Mouse (Mus musculus): ENCODE data around the gene Pde4dip. TPM values are rescaled to one million over a fixed set of nuclear protein-coding genes. Genes with fewer than 3 reads are reported as not detected.

Pde4dip gene
- polyA plus RNA-seq, 3 experiments from 2014 or later: 9.1 to 13.1 (median 11.2) TPM

DNA sequence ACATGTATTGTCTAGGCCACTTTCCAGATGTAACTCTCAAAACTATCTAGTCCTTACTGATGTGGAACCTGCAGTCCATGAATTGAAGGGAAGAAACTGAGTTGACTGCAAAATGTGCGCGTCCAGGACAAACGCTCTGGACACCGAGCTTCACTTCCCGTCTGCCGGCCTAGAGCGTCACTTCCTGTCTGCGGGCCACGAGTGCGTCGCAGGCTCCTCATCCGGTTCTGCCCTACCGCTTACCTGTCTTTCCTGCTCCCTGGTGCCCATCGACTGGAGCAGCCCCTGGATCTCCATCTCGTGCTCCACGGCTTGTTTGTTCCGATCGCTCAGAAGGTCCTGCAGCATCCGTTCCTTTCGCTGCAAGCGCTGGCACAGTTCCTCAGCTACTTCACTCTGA is 136.9 kb downstream of the Pde4dip start:
- ATAC-seq: no peak

DNA sequence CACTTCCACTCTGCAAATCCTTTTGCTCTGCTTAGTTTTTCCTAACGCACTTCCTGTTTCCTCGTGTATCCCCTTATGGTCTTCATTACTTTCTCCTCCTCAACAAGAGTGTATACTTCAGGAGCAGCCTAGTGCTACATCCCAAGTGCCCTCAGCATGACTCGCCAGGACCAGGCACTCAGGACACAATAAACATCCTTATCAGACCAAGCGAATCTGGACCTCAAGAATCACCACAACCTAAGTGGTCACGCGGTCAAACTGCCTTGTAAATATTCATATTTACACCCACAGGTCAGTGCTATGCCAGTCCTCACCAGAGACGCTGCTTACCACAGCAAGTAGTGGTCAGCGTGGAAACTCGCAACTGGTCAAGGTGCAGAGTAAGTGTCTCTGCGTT is 139.7 kb downstream of the Pde4dip start:
- ATAC-seq: no peak

DNA sequence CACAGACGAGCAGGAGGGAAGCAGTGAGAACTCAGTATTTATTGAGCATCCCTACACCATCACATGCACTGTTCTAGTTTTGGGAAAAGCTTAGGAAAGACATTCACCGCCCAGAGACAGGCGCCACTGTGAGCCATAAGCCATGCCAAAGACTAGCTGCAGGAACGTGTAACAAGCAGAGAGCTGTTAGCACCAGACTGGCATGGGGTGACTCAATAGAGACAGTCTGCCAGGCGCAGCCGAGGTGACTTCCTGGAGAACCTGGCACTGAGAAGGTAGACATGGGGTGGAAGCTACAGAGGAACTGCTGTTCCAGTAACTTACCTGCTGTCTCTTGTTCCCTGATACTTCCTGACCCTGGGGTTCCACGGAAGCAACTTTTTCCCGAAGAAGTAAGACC is 145.7 kb downstream of the Pde4dip start:
- no peak for ATAC-seq

DNA sequence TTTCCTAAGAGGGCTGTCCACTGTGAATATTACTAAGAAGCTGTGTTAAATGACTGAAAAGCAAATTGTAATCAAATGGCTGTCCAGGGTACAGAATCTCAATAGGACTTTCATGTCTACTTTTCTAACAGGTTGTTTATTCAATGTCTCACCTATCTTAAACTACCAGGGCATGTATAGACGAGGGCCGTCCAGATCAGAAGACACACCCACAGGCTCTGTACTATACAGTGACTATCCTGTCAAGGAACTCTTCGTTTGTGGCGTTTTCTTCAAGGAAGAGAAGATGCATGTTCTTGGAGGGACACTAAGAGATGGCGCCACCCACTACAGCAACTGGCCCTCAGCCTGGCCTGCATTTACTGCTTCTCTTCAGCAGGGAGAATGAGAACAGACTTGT is 152.9 kb downstream of the Pde4dip start:
- ATAC-seq: no peak

DNA sequence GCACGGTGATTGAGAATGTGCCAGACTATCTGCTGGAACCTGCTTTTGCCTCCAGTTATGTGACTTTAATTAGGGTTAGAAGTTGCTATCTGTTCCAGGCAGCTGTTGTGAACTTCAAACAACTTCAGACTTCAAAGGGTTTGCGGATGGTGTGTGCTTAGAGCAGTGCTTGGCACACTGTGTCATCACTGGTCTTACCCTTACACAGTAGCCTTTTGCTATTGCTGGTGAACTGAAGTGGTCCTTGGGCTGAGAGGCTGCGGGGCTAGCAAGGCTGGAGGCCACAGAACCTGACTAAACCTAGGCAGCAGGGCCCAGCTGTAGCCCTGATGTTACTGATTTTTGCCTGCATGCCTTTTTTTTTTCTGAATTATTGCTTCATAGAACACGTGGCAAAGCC is 154.2 kb downstream of the Pde4dip start:
- ATAC-seq: no peak

DNA sequence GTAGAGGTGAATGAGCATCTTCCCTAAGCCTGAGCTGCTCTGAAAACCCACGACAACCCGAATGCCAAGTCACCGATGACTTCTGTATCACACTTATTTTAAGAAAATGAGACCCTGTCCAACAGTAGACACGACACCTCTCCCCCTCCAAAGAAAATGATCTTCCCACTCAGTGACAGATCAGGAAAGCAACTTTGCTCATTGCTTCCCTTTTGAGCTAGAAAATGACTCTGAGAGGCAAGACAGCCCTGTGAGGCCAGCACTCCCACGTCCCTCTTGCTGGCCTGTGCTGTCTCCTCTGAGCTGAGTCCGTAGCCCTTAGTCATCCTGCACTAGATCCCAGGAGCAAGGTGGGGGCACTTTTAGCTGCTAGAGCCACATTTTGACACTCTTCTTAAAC is 155.9 kb downstream of the Pde4dip start:
- no peak for ATAC-seq

DNA sequence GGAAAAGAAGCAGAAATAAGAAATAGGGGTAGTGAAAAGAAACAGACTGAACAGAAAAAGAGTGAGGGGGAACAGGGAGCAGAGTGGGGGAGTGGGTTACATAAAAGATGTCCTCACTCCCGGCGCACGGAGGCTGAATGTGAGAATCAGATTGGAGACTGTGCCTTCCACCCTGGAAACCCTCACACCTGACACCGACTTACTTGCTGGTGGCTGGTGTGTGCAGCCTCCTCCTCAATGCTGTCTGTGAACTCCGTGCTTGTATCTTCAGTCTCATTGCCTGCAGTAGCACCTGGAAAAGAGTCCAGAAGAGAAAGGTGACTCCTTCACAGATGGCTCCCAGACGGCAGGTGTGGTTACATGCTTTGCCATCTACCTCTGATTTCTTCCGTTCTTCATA is 157.9 kb downstream of the Pde4dip start:
- no peak for ATAC-seq

DNA sequence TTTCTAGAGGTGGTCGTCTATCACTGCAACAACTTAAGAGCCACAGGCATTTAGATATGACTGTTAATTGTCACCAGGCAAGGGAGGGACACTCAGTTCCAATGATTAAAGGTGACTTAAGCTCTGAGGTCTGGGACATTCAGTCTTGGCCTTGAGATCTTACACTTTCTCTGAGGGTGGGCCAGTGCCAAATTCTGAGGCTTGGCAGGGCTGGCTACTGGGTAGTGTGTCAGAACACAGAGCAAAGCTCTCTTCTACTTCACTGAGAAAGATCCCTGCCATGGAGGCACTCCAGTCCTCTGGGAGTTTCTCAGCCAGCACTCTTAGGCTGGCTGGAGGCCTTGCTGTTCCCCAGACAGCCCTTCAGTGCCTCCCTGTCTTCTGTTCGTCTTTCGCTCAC is 158.4 kb downstream of the Pde4dip start:
- no peak for ATAC-seq

DNA sequence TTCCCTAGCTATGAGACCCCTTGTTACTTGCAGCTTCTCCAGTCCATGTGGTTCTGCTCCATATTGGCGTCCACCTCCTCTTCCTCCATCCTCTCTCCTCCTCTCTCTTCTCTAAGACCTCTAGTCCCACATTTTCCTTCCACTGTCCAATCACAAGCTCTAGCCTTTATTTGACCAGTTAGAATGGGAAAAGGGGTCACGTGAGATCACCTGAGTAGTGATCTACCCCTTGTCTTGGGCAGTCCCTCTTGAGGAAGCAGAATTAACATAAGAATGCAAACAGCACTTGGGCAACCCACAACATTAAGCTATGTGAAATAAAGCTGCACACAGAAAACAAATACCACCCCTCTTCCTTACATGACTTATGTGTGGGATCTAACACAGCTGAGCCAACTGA is 160.7 kb downstream of the Pde4dip start:
- no peak for ATAC-seq

DNA sequence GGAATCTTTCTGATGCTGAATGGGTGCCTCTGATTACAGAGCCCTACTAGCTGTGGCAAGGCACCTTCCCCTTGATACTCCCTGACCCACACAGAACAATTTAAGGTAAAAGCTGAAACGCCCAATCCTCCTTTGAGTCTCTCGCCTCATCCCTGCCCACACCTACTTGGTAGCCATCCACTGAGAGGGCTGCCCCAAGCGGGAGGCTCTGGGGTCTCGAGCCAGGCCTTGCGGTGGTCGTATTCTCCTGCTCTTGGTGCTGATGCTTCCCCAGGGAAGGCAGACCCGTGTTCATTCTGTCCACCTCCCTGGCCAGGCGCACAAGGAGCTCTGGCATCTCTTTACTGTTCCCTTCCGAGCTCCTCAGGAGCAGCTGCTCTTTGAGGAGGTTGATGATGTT is 169.4 kb downstream of the Pde4dip start:
- ATAC-seq: no peak

DNA sequence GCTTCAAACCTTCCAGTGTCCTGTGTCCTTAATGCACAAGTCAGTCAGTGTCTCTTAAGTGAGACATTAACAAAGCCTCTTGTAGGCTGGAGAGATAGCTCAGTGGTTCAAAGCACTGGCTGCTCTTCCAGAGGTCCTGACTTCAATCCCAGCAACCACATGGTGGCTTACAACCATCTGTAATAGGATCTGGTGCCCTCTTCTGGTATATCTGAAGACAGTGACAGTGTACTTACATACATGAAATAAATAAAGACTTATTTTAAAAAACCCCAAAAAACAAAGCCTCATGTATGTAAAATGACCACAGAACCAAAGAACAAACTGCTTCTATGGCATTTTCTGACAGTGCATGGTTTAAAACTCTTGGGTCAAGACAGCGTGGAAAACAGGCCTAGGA is 172.6 kb downstream of the Pde4dip start:
- no peak for ATAC-seq

DNA sequence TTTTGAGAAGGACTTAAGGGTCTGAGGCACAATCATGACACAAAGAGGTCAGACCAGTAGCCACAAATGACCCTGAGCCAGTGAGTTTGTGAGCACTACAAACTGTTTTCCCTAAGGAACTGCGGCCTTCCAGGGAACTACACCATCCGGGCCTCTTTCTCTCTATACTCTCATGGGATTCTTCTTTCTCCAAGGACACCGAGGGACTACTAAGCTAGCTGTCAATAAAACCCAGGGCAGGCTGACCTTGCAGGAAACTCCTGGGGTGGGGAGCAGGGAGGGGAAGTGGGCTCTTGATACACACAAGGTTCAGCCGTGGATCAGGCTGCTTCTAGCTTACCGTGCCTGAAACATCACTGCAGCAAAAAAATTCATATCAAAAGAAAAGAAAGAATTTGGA is 177.6 kb downstream of the Pde4dip start:
- no peak for ATAC-seq

DNA sequence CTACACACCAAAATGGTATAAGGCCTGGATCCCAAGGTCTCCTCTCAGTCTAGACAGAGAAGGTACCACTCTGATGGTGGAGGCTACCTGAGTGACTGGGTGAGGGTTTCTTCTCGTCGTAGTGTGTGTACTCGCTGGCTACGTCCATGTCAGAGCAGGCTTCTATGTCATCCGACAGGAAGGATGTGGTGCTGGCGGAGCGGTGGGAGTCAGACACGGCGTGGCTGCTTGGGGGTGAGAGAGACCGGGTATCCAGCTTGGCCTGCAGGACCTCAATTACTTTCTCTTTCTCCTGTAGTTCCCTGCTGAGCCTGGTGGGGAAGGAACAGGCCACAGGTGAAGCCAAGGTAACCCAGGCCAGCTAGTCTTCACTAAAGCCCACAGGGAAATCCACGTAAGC is 178.4 kb downstream of the Pde4dip start:
- no peak for ATAC-seq

DNA sequence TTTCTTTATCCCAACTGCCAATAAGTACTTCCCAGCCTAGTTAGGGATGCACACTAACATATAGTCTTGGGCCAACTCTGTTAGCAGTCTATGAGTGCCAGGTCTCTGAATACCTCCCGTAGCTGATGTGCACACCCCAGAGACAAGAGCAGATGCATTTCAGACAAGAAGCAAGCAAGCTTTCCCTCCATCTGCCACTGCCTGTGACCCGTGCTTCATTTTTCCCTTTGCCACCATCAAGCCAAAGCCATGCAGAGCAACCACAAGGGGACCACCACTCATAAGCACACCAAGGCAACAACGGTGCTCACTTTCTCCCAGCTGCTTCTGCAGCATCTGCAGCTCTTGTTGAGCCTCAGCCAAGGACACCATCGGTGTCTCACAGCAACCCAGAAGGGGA is 181.9 kb downstream of the Pde4dip start:
- no peak for ATAC-seq

DNA sequence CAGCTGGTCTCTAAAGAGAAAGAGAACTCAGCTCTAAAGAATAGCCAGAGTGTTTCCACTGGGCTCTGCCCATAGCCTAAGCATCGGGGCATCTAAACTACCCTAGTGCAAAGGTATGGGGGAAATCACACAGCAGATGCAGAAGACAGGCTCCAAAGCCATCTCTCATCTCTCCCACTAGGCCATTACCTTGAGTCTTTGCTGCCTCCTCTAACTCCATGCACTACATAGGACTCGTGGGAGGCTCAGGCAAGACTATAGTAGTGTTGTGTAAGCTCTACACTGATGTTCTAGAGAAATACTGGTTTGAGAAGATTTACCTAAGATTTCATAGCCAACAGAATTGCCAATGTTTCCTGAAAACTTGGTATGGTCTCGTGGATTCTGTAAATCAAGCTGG is 183.0 kb downstream of the Pde4dip start:
- no peak for ATAC-seq

DNA sequence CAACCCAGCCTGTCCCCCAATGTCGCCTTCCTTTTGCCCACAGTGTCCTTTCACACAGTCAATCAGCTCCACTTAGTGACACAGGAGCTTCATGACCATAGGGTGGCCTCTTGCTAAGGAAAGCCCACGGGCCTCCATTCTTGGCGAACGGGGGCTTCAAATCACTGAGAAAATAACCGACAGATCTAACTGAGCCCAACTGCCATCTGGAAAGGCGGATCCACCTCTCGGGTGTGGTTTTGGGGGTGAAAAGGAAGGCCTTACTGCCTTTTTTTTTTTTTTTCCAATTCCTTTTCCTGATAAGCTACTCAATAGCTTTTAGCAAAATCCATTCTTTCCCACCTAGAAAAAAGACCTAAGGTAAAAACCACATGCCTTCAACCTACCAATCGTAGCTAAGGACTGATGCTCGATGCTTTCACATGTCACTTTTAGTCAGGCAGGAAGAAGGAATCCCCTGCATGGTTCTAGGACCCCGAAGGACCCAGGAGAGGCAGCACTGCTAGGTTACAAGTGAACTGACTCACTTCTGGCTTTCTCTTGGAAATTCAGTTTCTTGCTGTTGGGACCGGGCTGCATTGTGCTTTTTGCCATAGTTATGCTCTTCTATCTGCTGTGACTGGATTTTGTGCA is 185.9 kb downstream of the Pde4dip start:
- ATAC-seq: no peak

DNA sequence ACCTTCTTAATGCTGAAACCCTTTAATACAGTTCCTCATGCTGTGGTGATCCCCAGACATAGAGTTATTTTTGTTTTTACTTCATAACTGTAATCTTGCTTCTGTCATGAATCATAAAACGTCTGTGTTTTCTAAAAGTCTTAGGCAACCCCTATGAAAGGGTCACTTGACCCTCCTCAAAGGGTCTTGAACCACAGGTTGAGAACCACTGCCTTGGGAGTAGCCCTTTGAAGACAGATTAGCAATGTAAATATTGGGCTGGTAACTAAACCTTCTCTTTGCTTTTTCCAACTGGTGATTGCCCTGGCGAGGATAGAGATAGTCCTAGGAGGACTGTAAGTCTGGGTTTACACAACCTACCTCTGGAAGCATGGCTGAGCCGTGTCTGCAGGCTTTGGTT is 187.3 kb downstream of the Pde4dip start:
- ATAC-seq: no peak

DNA sequence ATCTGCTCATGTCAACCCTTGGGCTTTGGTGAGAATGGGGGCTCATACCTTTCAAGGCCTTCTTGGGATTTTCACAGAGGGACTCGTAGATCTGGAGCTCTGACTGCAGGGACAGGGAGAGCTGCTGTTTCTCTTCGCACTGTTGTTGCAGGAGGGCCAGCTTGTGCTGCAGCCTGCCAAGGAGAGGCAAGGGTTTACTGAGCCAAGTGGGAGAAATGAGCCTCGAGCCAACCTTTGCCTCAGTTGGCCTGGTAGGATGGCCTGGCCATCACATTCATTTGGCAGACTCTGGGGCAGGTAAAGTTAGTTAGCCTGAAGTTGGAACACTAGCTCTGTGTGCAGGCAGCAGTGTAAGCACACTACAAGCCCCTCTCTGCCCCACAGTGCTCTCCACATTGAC is 189.4 kb downstream of the Pde4dip start:
- no peak for ATAC-seq

DNA sequence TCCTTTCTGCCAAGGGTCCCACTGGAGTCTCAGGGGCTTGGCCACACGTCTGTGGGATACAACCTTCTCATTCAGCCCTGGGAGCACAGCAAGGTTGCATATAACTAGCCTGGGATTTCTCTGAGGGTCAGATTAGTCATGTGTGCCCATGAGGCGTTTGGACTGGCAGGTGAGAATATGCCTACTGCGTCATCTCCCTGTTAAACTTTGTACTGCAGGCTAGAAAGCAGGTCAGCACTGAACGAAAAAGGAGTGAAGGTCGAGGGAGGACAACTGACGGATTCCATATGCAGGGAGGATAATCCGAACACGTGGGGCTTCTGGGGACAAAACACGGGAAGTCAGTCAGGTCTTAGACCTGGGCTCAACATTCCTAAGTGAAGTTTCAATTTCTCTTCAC is 191.2 kb downstream of the Pde4dip start:
- no peak for ATAC-seq

DNA sequence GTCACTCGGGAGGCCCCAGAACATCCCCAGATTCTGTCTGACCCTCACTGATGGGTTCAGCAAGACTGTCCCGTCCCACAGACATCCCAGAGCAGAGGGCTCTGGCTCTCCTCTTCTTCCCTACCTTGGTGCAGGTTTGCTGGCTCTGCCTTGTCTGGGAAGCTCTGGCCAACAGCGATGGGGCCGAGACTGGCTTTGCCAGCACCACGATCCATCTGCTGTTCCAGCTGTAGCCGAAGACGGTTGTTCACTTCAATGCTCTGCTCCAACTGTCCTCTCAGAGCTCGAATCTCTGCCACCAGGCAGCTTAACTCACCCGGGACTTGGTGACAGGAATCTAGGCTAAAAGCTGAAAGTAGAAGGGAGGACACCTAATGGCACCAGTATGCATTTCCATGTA is 191.6 kb downstream of the Pde4dip start:
- ATAC-seq: no peak

DNA sequence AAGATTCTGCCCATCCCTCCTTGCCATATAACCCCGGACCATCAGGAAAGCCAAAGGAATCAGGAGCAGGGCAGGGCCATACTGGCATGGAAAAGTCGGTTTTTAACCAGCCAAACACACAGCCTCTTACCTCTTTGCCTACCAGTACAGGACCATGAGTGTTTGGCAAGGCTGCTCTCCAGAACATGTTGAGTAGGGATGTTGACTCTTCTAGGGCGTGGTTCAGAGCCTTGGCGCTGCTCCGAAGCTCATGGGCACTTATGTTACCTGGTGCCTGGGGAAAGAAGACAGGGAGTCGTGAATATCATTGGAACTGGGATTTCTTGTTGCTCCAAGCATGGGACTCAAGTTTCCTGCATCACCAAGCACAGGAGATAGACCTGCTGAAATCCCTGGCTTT is 194.7 kb downstream of the Pde4dip start:
- ATAC-seq: no peak

DNA sequence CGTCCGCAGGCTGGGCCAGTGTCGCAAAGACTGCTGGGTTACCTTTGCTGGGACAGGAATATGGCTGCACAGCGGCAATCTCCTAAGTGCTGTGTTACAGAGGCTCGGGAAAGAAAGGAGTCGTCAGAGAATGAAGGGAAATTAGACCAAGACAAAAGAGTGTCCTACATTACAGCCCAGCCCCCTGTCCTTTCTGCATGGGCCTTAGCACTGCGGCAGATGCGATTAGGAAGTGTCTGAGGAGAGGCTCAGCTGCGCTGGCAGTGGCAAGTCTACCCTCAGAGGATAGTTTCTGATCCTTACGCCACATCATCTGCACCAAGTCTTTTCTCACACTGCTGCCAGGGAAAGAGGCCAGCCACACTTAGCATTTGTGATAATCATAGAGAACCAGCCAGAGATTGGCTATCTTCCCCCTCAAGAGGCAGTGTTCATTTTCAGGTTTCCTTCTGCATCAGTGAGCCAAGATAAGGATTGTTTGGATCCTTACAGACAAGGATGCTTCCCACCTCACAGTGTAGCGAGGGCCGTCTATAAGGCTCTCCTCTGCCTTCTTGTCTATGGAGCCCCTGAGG is 197.0 kb downstream of the Pde4dip start:
- ATAC-seq: no peak

DNA sequence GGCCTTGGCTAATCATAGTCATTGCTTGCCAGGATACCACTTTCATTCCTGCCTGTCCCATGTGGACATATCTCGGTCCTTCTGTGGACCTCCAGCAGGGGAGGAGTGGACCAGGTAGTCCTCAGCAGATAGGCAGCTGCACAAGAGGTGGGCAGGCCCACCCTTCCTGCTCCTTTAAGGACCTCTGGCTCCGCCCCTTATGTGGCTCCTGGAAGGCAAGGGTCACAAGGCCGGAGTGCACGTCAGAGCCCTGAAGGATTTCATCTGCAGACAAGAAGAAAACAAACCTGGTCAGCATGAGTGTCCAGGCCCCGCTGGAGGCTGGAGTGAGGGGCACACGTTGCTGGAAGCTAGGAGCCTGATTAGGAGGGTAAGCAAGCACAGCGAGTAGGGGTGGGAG is 197.9 kb downstream of the Pde4dip start:
- ATAC-seq: no peak

DNA sequence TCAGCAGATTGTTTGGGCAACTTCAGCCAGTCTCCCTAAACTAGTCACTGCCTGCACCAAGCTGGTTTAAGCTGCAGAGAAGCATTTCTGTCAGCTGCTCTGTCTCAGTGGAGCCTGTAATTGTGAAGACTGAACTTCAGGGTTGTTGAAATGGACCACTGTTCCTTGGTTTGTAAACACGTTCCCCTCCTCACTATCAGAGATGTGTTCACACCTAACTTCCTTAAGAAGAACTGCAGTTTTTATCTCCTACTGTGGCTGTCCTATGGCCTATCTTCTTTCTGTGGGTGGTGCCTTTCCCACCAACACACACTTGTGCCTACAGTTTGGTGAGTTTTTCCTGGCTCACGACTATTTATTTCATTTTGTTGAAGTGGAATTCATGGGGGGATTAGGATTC is 199.2 kb downstream of the Pde4dip start:
- no peak for ATAC-seq

Data from inflammation-experienced regulatory T-cells, adult 6 months (primary cell).